Mouse (Mus musculus) heart, embryonic 13.5 days (tissue): Measurements from ENCODE around the gene Smap1. TPM values are rescaled to one million over a fixed set of nuclear protein-coding genes. Genes with fewer than 3 reads are reported as not detected.

ENCODE experiments used
- ATAC-seq: fragments of 200-750 bp; cut with Nextera tagmentation; 2 replicates; pipeline ENCODE4 v1.8.0; 2017; ENCODE audit warnings: moderate TSS enrichment; ENCODE audit not compliant: insufficient number of reproducible peaks, low FRiP score, low TSS enrichment; ENCODE audit errors: extremely low read depth
- H3K27ac ChIP-seq: fragments of 300-500 bp; sonication (generic); replicated peaks from 2 replicates; pipeline ENCODE4 v1.5.1; 2015; ENCODE audit warnings: moderate library complexity, mild to moderate bottlenecking, inconsistent platforms
- H3K27me3 ChIP-seq: fragments of 300-500 bp; sonication (generic); replicated peaks from 2 replicates; pipeline ENCODE4 v1.6.1; 2015; ENCODE audit warnings: mild to moderate bottlenecking, inconsistent platforms
- H3K36me3 ChIP-seq: fragments of 300-500 bp; sonication (generic); 2 replicates; pipeline ENCODE4 v1.6.1; 2015; ENCODE audit warnings: mild to moderate bottlenecking, inconsistent platforms
- H3K4me1 ChIP-seq: fragments of 300-500 bp; sonication (generic); 2 replicates; pipeline ENCODE4 v1.6.1; 2015; ENCODE audit warnings: inconsistent platforms
- H3K4me2 ChIP-seq: fragments of 300-500 bp; sonication (generic); 2 replicates; pipeline ENCODE4 v1.6.1; 2015; ENCODE audit warnings: inconsistent platforms, mild to moderate bottlenecking, moderate library complexity
- H3K4me3 ChIP-seq: fragments of 300-500 bp; sonication (generic); 2 replicates; pipeline ENCODE4 v1.5.1; 2015; ENCODE audit warnings: moderate library complexity, mild to moderate bottlenecking, inconsistent platforms
- H3K9ac ChIP-seq: fragments of 300-500 bp; sonication (generic); 2 replicates; pipeline ENCODE4 v1.6.1; 2015; ENCODE audit warnings: inconsistent platforms, mild to moderate bottlenecking, moderate library complexity
- H3K9me3 ChIP-seq: fragments of 300-500 bp; sonication (generic); 2 replicates; pipeline ENCODE4 v1.6.1; 2016; ENCODE audit warnings: inconsistent platforms
- WGBS: fragments of 180-500 bp; shearing (Covaris S2); methylation state at CpG from one replicate; pipeline ENCODE4 v1.1.7; 2015; ENCODE audit warnings: mixed read lengths; 5-methylcytosine and 5-hydroxymethylcytosine counted together
- polyA plus RNA-seq: library from polyadenylated mRNA; unstranded; fragments of >200 nt; fragmentation: Nextera tagmentation; extraction: Ambion mirVana; gene quantifications from 2 replicates; pipeline ENCODE4 v1.2.1, GENCODE M21; 2015

Gene Smap1
- polyA plus RNA-seq, 1 experiment from 2014 or later, result 30.1 TPM

- H3K4me3 ChIP-seq, result no peak overlapping the region
- no peaks in the 10 kb centered on the region for H3K27me3 ChIP-seq
- no peak overlapping the region for H3K4me2 ChIP-seq
- H3K4me1 ChIP-seq, result peaks cover 46% of the 10 kb centered on the region
- H3K27ac ChIP-seq, result peak overlapping the region; percentile 46; the same call in 1 of the 2 replicates
- no peaks in the 10 kb centered on the region for H3K36me3 ChIP-seq
- ATAC-seq, result no peak
- H3K9me3 ChIP-seq, result no peaks in the 10 kb centered on the region
- WGBS, result 81% methylated on average over 4 of the region's 4 CpGs
- no peak overlapping the region for H3K9ac ChIP-seq
Measured at GRCm38 (mm10) chr1:23915483-23915882, 6.6 kb downstream of the Smap1 start.

DNA sequence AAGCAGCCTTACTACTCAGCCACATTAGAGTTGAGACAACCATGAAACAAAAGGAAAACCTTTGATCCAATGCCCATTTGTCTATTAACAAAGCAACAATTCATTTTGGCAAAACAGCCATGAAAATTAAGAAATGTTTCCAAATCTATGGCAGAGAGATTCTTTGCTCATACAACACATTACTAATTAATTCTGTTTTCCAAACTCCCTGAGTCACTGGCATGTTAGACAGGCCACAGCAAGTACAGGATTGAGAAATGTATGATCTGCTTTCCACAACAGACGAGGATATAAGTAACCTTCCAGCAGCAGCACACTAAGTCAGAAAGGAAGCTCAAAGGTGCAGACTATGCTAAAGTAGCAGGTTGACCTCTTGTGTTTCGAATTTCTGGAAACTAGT is 9.1 kb downstream of the Smap1 start:
- Histone ChIP-seq H3K27me3 (no peaks in the 10 kb centered on the region), H3K36me3 (no peaks in the 10 kb centered on the region; the same call in 1 of the 2 replicates), H3K4me2 (no peak overlapping the region), H3K4me1 (peaks cover 28% of the 10 kb centered on the region), H3K27ac (no peak overlapping the region), H3K9ac (no peak overlapping the region), H3K4me3 (no peak overlapping the region), H3K9me3 (no peaks in the 10 kb centered on the region)
- WGBS, result 69% methylated on average over 2 of the region's 2 CpGs
- ATAC-seq, result no peak

- Histone ChIP-seq H3K27me3 (no peaks in the 10 kb centered on the region), H3K27ac (no peak overlapping the region), H3K36me3 (no peaks in the 10 kb centered on the region; the same call in 1 of the 2 replicates), H3K4me3 (no peak overlapping the region), H3K4me2 (no peak overlapping the region), H3K4me1 (0 out of 2 replicates have a peak, but pooled peaks cover 5% of the 10 kb centered on the region), H3K9ac (no peak overlapping the region), H3K9me3 (no peaks in the 10 kb centered on the region)
- no peak for ATAC-seq
Measured at GRCm38 (mm10) chr1:23906082-23906481, 16.0 kb downstream of the Smap1 start.

- Histone ChIP-seq H3K4me1 (peaks cover 13% of the 10 kb centered on the region; the same call in 1 of the 2 replicates), H3K27ac (no peak overlapping the region), H3K4me2 (no peak overlapping the region), H3K4me3 (no peak overlapping the region), H3K36me3 (no peaks in the 10 kb centered on the region), H3K9ac (no peak overlapping the region), H3K9me3 (no peaks in the 10 kb centered on the region), H3K27me3 (no peaks in the 10 kb centered on the region)
- WGBS, result 81% methylated on average over 3 of the region's 3 CpGs
- ATAC-seq, result no peak
Measured at GRCm38 (mm10) chr1:23903340-23903739, 18.8 kb downstream of the Smap1 start.

- WGBS, result 73% methylated on average over 2 of the region's 2 CpGs
- no peak for ATAC-seq
Measured at GRCm38 (mm10) chr1:23902736-23903135, 19.4 kb downstream of the Smap1 start.

GRCm38 (mm10) chr1:23899647-23900020 is 22.5 kb downstream of the Smap1 start:
- Histone ChIP-seq H3K4me3 (no peak overlapping the region), H3K9ac (no peak overlapping the region), H3K27ac (no peak overlapping the region), H3K9me3 (no peaks in the 10 kb centered on the region), H3K27me3 (no peaks in the 10 kb centered on the region), H3K4me1 (peaks cover 25% of the 10 kb centered on the region), H3K36me3 (no peaks in the 10 kb centered on the region), H3K4me2 (no peak overlapping the region)
- no peak for ATAC-seq
- WGBS, result 71% methylated on average over 5 of the region's 5 CpGs

More at GRCm38 (mm10) chr1:23902736-23903135, 19.4 kb downstream of the Smap1 start:
- Histone ChIP-seq H3K27ac (no peak overlapping the region), H3K4me2 (no peak overlapping the region), H3K9ac (no peak overlapping the region), H3K9me3 (no peaks in the 10 kb centered on the region), H3K4me1 (peaks cover 13% of the 10 kb centered on the region; the same call in 1 of the 2 replicates), H3K27me3 (no peaks in the 10 kb centered on the region), H3K4me3 (no peak overlapping the region), H3K36me3 (no peaks in the 10 kb centered on the region)

- ATAC-seq, result no peak
- 67% methylated on average over 3 of the region's 3 CpGs for WGBS
- Histone ChIP-seq H3K4me3 (no peak overlapping the region), H3K36me3 (no peaks in the 10 kb centered on the region), H3K27ac (no peak overlapping the region), H3K27me3 (no peaks in the 10 kb centered on the region), H3K9me3 (no peaks in the 10 kb centered on the region), H3K4me2 (no peak overlapping the region), H3K9ac (no peak overlapping the region), H3K4me1 (peaks cover 27% of the 10 kb centered on the region)
Measured at GRCm38 (mm10) chr1:23899020-23899646, 23.0 kb downstream of the Smap1 start.

DNA sequence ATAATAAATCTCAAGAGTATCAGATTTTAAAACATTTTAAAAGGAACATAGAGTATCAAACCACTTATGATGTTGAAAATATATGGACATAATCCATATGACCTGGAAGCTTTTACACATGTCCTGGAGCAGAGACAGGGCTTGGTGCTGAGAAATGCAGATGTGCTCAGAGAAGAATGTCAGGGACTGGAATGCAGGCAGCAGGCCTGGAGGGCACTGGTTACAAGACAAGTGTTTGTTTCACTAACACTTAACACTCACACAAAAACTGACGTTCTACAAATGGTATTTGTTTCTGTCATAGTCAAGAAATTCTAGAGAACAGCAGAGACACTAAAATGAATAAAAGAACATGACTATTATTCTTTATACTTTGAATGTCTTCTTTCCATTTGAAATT is 30.0 kb downstream of the Smap1 start:
- Histone ChIP-seq H3K36me3 (no peaks in the 10 kb centered on the region), H3K4me2 (no peak overlapping the region), H3K4me3 (no peak overlapping the region), H3K27ac (no peak overlapping the region), H3K27me3 (no peaks in the 10 kb centered on the region), H3K9ac (no peak overlapping the region), H3K4me1 (peaks cover 31% of the 10 kb centered on the region), H3K9me3 (no peaks in the 10 kb centered on the region)
- 24% methylated on average over 1 of the region's 1 CpGs for WGBS
- no peak for ATAC-seq

- no peaks in the 10 kb centered on the region for H3K9me3 ChIP-seq
- no peak for ATAC-seq
- no peaks in the 10 kb centered on the region for H3K36me3 ChIP-seq
- 95% methylated on average over 7 of the region's 7 CpGs for WGBS
- H3K4me3 ChIP-seq, result no peak overlapping the region
- no peaks in the 10 kb centered on the region for H3K4me1 ChIP-seq
- H3K27ac ChIP-seq, result no peak overlapping the region
- no peaks in the 10 kb centered on the region for H3K27me3 ChIP-seq
- H3K4me2 ChIP-seq, result no peak overlapping the region
- no peak overlapping the region for H3K9ac ChIP-seq
Measured at GRCm38 (mm10) chr1:23884914-23885313, 37.2 kb downstream of the Smap1 start.

- no peaks in the 10 kb centered on the region for H3K27me3 ChIP-seq
- no peak for ATAC-seq
- H3K9me3 ChIP-seq, result no peaks in the 10 kb centered on the region
- H3K36me3 ChIP-seq, result no peaks in the 10 kb centered on the region
- no peak overlapping the region for H3K4me2 ChIP-seq
- no peaks in the 10 kb centered on the region for H3K4me1 ChIP-seq
- no peak overlapping the region for H3K27ac ChIP-seq
- H3K9ac ChIP-seq, result no peak overlapping the region
- 77% methylated on average over 2 of the region's 2 CpGs for WGBS
- H3K4me3 ChIP-seq, result no peak overlapping the region
Measured at GRCm38 (mm10) chr1:23884087-23884668, 37.9 kb downstream of the Smap1 start.

- Histone ChIP-seq H3K4me1 (no peaks in the 10 kb centered on the region), H3K27ac (no peak overlapping the region), H3K4me2 (no peak overlapping the region), H3K27me3 (no peaks in the 10 kb centered on the region), H3K4me3 (no peak overlapping the region), H3K36me3 (no peaks in the 10 kb centered on the region), H3K9ac (no peak overlapping the region), H3K9me3 (no peaks in the 10 kb centered on the region)
- 90% methylated on average over 1 of the region's 1 CpGs for WGBS
- no peak for ATAC-seq
Measured at GRCm38 (mm10) chr1:23882681-23883080, 39.4 kb downstream of the Smap1 start.

DNA sequence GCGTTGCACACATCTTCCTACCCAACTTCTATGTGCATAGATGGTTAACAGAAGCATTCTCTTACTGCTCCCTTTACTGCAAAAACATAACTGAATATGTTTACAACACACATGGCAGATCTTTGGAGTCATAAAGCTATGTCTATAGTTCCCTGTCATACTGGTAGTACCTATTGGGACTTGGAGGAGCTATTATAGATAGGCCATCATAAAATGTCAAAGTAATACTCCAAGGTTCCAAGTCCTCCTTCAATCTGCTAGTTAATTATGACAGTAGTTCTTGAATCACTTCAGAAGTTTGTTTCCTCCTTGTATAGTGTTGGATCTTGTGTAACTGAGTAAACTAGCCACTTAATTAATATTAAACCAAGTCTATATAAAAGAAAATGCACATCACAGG is 49.9 kb downstream of the Smap1 start:
- Histone ChIP-seq H3K27me3 (no peaks in the 10 kb centered on the region), H3K36me3 (peaks cover 57% of the 10 kb centered on the region), H3K4me1 (0 out of 2 replicates have a peak, but pooled peaks cover 2% of the 10 kb centered on the region), H3K27ac (no peak overlapping the region), H3K4me2 (no peak overlapping the region), H3K9ac (no peak overlapping the region), H3K4me3 (no peak overlapping the region), H3K9me3 (no peaks in the 10 kb centered on the region)
- WGBS, result 100% methylated on average over 1 of the region's 1 CpGs
- no peak for ATAC-seq
